Mouse (Mus musculus) left cerebral cortex, adult 2 months (tissue): ENCODE data around the gene Cnr2. TPM values are rescaled to one million over a fixed set of nuclear protein-coding genes. Genes with fewer than 3 reads are reported as not detected.
A peak's percentile ranks its signal among the peaks of the same experiment; 100 is the strongest.
"Not testable (repeated sequence)": the region's sequence is repeated elsewhere in the genome, so short reads cannot be mapped to it uniquely, and the experiment has no call there.

Experiments used
- DNase-seq, 2 experiments: peaks; one replicate each; pipeline ENCODE4 v3.0.0; 2021 to 2022; ENCODE audit warnings: low spot score in 2 of 2, mixed read lengths in 1 of 2; ENCODE audit errors: extremely low spot score in 1 of 2
- H3K27ac ChIP-seq: fragments of 200-600 bp; 2 replicates; pipeline ENCODE4 v1.8.1; 2022
- H3K4me3 ChIP-seq: fragments of 200-600 bp; 2 replicates; pipeline ENCODE4 v1.8.1; 2022
- CTCF ChIP-seq: fragments of 200-600 bp; IDR thresholded peaks from 2 replicates; pipeline ENCODE4 v1.8.1; 2022; ENCODE audit warnings: antibody characterized with exemption, mild to moderate bottlenecking, moderate library complexity
- intact Hi-C: fragments of 180-260 bp; cut with DNase I; formaldehyde crosslinking; loops from one replicate; pipeline ENCODE4 v1.15.1; 2025
- total RNA-seq, 2 experiments: library from RNA; stranded (reverse); gene quantifications; 2 replicates each; pipeline ENCODE4 v1.2.3; 2021

The Cnr2 gene
- total RNA-seq, 2 experiments from 2014 or later, result 0.11 TPM; not detected in 1

GRCm38 (mm10) chr4:135928376-135928775, 33.2 kb downstream of the Cnr2 start:
- no peak for TF ChIP-seq CTCF
- intact Hi-C loops, result loop anchor here (10.0 kb wide), 1 partner anchor 434 kb away; the partner anchor contains the start of genes Nipal3 and Stpg1
- Histone ChIP-seq H3K27ac (no peak overlapping the region), H3K4me3 (no peak overlapping the region)
- no peak for DNase-seq

GRCm38 (mm10) chr4:135929405-135929804, 34.2 kb downstream of the Cnr2 start:
- intact Hi-C loops, result loop anchor here (10.0 kb wide), 1 partner anchor 435 kb away; the partner anchor contains the start of genes Nipal3 and Stpg1
- no peak for DNase-seq
- Histone ChIP-seq H3K27ac (no peak overlapping the region), H3K4me3 (no peak overlapping the region)
- TF ChIP-seq CTCF, result no peak

GRCm38 (mm10) chr4:135929828-135930227, 34.6 kb downstream of the Cnr2 start:
- no peak for DNase-seq
- Histone ChIP-seq H3K4me3 (no peak overlapping the region), H3K27ac (no peak overlapping the region)
- intact Hi-C loops, result loop anchor here (5.0 to 10.0 kb wide), 2 partner anchors 38 to 435 kb away; partner anchors contain the start of genes Nipal3 and Stpg1
- TF ChIP-seq CTCF, result no peak

GRCm38 (mm10) chr4:135930239-135930638, 35.0 kb downstream of the Cnr2 start:
- no peak for TF ChIP-seq CTCF
- H3K4me3 ChIP-seq, result no peak overlapping the region
- DNase-seq, result no peak
- intact Hi-C loops, result loop anchor here (5.0 kb wide), 1 partner anchor 38 kb away; no protein-coding TSS in a partner anchor
- H3K27ac ChIP-seq, result no peak overlapping the region

GRCm38 (mm10) chr4:135931832-135932231, 36.6 kb downstream of the Cnr2 start:
- TF ChIP-seq CTCF, result peak; percentile 63
- DNase-seq, result no peak
- no peak overlapping the region for H3K4me3 ChIP-seq
- H3K27ac ChIP-seq, result no peak overlapping the region
- intact Hi-C loops, result loop anchor here (5.0 kb wide), 1 partner anchor 40 kb away; no protein-coding TSS in a partner anchor

- H3K27ac ChIP-seq, result no peak overlapping the region
- DNase-seq, result no peak
- TF ChIP-seq CTCF, result no peak
- H3K4me3 ChIP-seq, result no peak overlapping the region
- intact Hi-C loops, result loop anchor here (5.0 kb wide), 1 partner anchor 43 kb away; no protein-coding TSS in a partner anchor
These were observed 39.7 kb downstream of the Cnr2 start for GRCm38 (mm10) chr4:135934708-135935500.

- DNase-seq, result no peak
- intact Hi-C loops, result no loop called here
- Histone ChIP-seq H3K27ac (no peak overlapping the region), H3K4me3 (no peak overlapping the region)
- TF ChIP-seq CTCF, result no peak
These were observed 40.3 kb downstream of the Cnr2 start for GRCm38 (mm10) chr4:135935502-135935901.

- TF ChIP-seq CTCF, result no peak
- H3K27ac ChIP-seq, result no peak overlapping the region
- no peak for DNase-seq
- no peak overlapping the region for H3K4me3 ChIP-seq
- intact Hi-C loops, result no loop called here
These were observed 43.7 kb downstream of the Cnr2 start for GRCm38 (mm10) chr4:135938858-135939257.

GRCm38 (mm10) chr4:135941026-135941425, 45.8 kb downstream of the Cnr2 start:
- DNase-seq, H3K4me3 ChIP-seq, intact Hi-C loops, H3K27ac ChIP-seq: not testable (repeated sequence)
- TF ChIP-seq CTCF, result peak; percentile 43

GRCm38 (mm10) chr4:135942193-135942592, 47.0 kb downstream of the Cnr2 start:
- no peak for TF ChIP-seq CTCF
- H3K4me3 ChIP-seq, result no peak overlapping the region
- DNase-seq, result no peak
- intact Hi-C loops, result no loop called here
- H3K27ac ChIP-seq, result no peak overlapping the region

- DNase-seq, result no peak
- intact Hi-C loops, result no loop called here
- no peak overlapping the region for H3K4me3 ChIP-seq
- no peak overlapping the region for H3K27ac ChIP-seq
- TF ChIP-seq CTCF, result no peak
These were observed 48.2 kb downstream of the Cnr2 start for GRCm38 (mm10) chr4:135943389-135943788.

- H3K4me3 ChIP-seq, result no peak overlapping the region; the same call in 1 of the 2 replicates
- DNase-seq, result no peak
- H3K27ac ChIP-seq, result peak overlapping the region; percentile 81
- intact Hi-C loops, result loop anchor here (2.0 kb wide), 1 partner anchor 25 kb away; the partner anchor contains the start of gene Fuca1
- TF ChIP-seq CTCF, result no peak
These were observed 50.5 kb downstream of the Cnr2 start for GRCm38 (mm10) chr4:135945706-135946105.

- TF ChIP-seq CTCF, result no peak
- H3K27ac ChIP-seq, result peak within 1 kb of the TSS; percentile 81
- intact Hi-C loops, result loop anchor here (2.0 kb wide), 1 partner anchor 25 kb away; the partner anchor contains the start of gene Fuca1
- DNase-seq, result peak; percentile 94 to 95
- peak within 1 kb of the TSS; percentile 91 for H3K4me3 ChIP-seq
These were observed 51.1 kb downstream of the Cnr2 start, which contains the start of gene Hmgcl for GRCm38 (mm10) chr4:135946278-135946658. Gene Hmgcl (plus strand): TSS chr4:135946448.
